Mouse (Mus musculus) cerebellum, adult 2 months (tissue): ENCODE data around the gene Wdr5. TPM values are rescaled to one million over a fixed set of nuclear protein-coding genes. Genes with fewer than 3 reads are reported as not detected.

Experiments
- DNase-seq, 2 experiments: peaks; one replicate each; pipeline ENCODE4 v3.0.0; 2021
- H3K27ac ChIP-seq: fragments of 200-500 bp; 2 replicates; pipeline ENCODE4 v1.5.1; 2012; ENCODE audit warnings: low read length, control low read depth, inconsistent platforms; ENCODE audit not compliant: insufficient read depth
- H3K27me3 ChIP-seq: fragments of 200-500 bp; 2 replicates; pipeline ENCODE4 v1.6.1; 2012; ENCODE audit warnings: inconsistent platforms, mild to moderate bottlenecking, low read length, moderate library complexity; ENCODE audit not compliant: control insufficient read depth, insufficient read depth
- H3K4me1 ChIP-seq: fragments of 200-500 bp; 2 replicates; pipeline ENCODE4 v1.6.1; 2011; ENCODE audit warnings: low read length; ENCODE audit not compliant: control insufficient read depth, insufficient read depth
- H3K4me3 ChIP-seq: fragments of 200-500 bp; replicated peaks from 2 replicates; pipeline ENCODE3; 2011; ENCODE audit warnings: mild to moderate bottlenecking, low read depth, low read length, control low read depth; ENCODE audit not compliant: insufficient read depth
- CTCF ChIP-seq: fragments of 200-500 bp; IDR thresholded peaks from 2 replicates; pipeline ENCODE4 v1.5.1; 2011; ENCODE audit warnings: low read depth, mild to moderate bottlenecking, control low read depth, low read length, moderate library complexity, borderline replicate concordance; ENCODE audit not compliant: insufficient read depth
- POLR2A ChIP-seq: fragments of 200-500 bp; IDR thresholded peaks from 2 replicates; pipeline ENCODE4 v1.6.1; 2011; ENCODE audit warnings: low read length, control low read depth, borderline replicate concordance; ENCODE audit not compliant: insufficient read depth
- WGBS: fragments of 180-500 bp; shearing (Covaris S2); methylation state at CpG from one replicate; pipeline ENCODE4 v1.1.7; 2018; 5-methylcytosine and 5-hydroxymethylcytosine counted together
- polyA plus RNA-seq: library from polyadenylated mRNA; depleted of rRNA; stranded (reverse); fragments of >200 nt; gene quantifications from 2 replicates; pipeline ENCODE4 v1.2.3, GENCODE M21; 2012

Gene Wdr5
- polyA plus RNA-seq, 1 experiment, result 30.6 TPM

DNA sequence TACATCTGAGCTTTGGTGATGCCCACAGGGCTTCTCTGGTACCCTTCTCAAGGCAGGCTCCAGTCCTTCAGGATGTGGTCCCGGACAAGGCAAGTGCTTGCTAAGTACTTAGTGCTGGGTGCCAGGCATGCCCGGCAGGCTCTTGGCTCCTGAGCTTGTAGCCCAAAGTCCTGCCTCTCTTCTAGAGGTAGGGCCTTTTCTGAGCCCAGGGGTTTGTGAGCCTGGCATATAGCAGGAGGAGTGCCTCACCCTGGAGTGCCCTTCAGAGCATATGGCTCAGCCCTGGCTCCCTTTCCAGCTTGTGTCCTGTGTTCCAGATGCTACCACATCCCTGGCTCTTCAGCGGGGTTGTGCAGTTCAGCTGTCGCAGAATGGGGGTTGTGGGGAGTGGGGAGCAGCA is 49.7 kb downstream of the Wdr5 start:
- 39% methylated on average over 4 of the region's 4 CpGs for WGBS
- Histone ChIP-seq H3K27me3 (no peaks in the 10 kb centered on the region), H3K27ac (no peak overlapping the region), H3K4me3 (no peak overlapping the region), H3K4me1 (no peaks in the 10 kb centered on the region)
- DNase-seq, result no peak
- TF ChIP-seq POLR2A, result no peak

DNA sequence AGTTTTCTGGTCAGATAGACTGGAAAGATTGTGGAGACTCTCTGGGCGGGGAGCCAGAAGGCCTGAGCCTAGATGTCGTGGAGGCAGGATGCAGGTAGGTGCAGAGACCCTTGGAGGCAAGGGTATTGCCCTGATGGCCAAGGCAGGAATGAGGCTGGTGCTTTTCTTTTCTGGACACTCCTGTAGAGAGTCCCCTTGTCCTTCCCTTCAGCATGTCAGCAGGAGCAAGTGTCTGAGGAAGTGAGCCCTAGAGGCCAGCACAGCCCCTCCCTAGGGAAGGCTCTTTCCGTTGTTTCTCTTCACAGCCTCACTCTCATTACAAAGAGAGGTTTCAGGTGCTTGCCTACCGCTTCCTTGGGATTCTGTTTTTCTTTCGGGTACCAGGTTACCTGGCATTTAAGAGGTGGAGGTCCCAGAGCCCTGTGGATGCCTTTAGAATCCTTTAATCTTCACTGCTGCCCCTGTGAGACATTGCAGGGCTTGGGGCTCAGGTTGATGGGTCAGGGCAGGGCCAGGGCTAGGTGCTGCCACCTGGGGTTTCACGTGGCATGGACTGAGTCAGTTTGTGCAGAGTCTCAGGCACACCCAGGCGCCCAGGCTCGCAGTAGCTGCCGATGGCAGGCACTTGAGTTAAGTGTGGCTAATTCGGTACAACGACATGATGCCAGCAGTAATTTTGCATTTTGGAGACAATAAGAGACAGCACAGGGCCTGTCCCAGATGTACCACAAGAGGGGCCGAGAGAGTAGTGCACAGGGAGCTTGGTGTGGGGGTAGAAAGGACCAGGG is 50.6 kb downstream of the Wdr5 start:
- TF ChIP-seq POLR2A (no peak), CTCF (no peak)
- Histone ChIP-seq H3K27me3 (no peaks in the 10 kb centered on the region), H3K27ac (no peak overlapping the region), H3K4me3 (no peak overlapping the region), H3K4me1 (no peaks in the 10 kb centered on the region)
- 61% methylated on average over 12 of the region's 12 CpGs for WGBS
- DNase-seq, result no peak

DNA sequence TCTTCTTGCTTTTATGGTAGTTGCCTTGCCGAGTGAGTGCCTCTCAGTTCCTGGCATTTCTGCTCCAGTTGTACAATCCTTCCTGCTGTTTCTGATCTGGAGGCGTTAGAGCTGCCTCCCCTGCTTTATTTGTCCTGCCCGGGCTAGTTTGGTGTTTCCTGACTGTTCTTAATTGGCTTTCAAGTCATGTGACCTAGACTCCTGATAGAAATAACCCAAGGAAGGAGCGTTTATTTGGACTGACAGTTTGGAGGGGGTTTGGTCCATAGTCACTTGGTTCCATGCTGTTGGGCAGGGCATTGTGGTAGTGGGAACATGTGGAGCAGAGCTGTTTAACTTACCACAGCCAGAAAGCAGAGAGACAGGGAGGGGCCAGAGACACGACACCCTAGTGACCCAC is 55.9 kb downstream of the Wdr5 start:
- WGBS, result 71% methylated on average over 5 of the region's 5 CpGs

GRCm38 (mm10) chr2:27572261-27572793 is 57.4 kb downstream of the Wdr5 start:
- Histone ChIP-seq H3K27me3 (no peaks in the 10 kb centered on the region), H3K27ac (no peak overlapping the region), H3K4me1 (no peaks in the 10 kb centered on the region), H3K4me3 (no peak overlapping the region)
- TF ChIP-seq POLR2A (no peak), CTCF (no peak)
- WGBS, result 72% methylated on average over 8 of the region's 8 CpGs
- DNase-seq, result no peak

More for the DNA sequence above, 55.9 kb downstream of the Wdr5 start:
- no peak overlapping the region for H3K27ac ChIP-seq
- no peak for TF ChIP-seq CTCF
- no peak for TF ChIP-seq POLR2A
- no peaks in the 10 kb centered on the region for H3K27me3 ChIP-seq
- H3K4me3 ChIP-seq, result no peak overlapping the region
- H3K4me1 ChIP-seq, result no peaks in the 10 kb centered on the region
- DNase-seq, result no peak

- H3K27ac ChIP-seq, result no peak overlapping the region
- H3K27me3 ChIP-seq, result no peaks in the 10 kb centered on the region
- 28% methylated on average over 18 of the region's 18 CpGs for WGBS
- no peak for TF ChIP-seq POLR2A
- no peak for TF ChIP-seq CTCF
- H3K4me3 ChIP-seq, result no peak overlapping the region
- H3K4me1 ChIP-seq, result no peaks in the 10 kb centered on the region
- DNase-seq, result peak in 1 of 2 experiments; percentile 12
These were observed 58.1 kb downstream of the Wdr5 start for GRCm38 (mm10) chr2:27572928-27573627.

GRCm38 (mm10) chr2:27573628-27573966 is 58.6 kb downstream of the Wdr5 start:
- Histone ChIP-seq H3K4me1 (no peaks in the 10 kb centered on the region), H3K27ac (no peak overlapping the region), H3K27me3 (no peaks in the 10 kb centered on the region), H3K4me3 (no peak overlapping the region)
- DNase-seq, result no peak
- TF ChIP-seq POLR2A (no peak), CTCF (no peak)
- 82% methylated on average over 8 of the region's 8 CpGs for WGBS

GRCm38 (mm10) chr2:27576416-27576815 is 61.5 kb downstream of the Wdr5 start:
- Histone ChIP-seq H3K4me3 (no peak overlapping the region), H3K4me1 (no peaks in the 10 kb centered on the region), H3K27me3 (no peaks in the 10 kb centered on the region), H3K27ac (no peak overlapping the region)
- no peak for TF ChIP-seq CTCF
- TF ChIP-seq POLR2A, result no peak
- 35% methylated on average over 4 of the region's 4 CpGs for WGBS
- no peak for DNase-seq

GRCm38 (mm10) chr2:27578552-27578951 is 63.6 kb downstream of the Wdr5 start:
- Histone ChIP-seq H3K27ac (no peak overlapping the region), H3K27me3 (no peaks in the 10 kb centered on the region), H3K4me3 (no peak overlapping the region), H3K4me1 (peaks cover 7% of the 10 kb centered on the region)
- DNase-seq, result no peak
- WGBS, result 98% methylated on average over 4 of the region's 4 CpGs
- TF ChIP-seq CTCF, result no peak
- no peak for TF ChIP-seq POLR2A
